Mouse (Mus musculus) small intestine, adult 2 months (tissue): Measurements from ENCODE around the gene Cntfr.

Experiments
- CTCF ChIP-seq: fragments of 200-500 bp; IDR thresholded peaks from 2 replicates; pipeline ENCODE4 v1.5.1; 2012; ENCODE audit warnings: low read depth, mild to moderate bottlenecking, control low read depth, inconsistent platforms, low read length, moderate library complexity, mixed read lengths; ENCODE audit not compliant: insufficient replicate concordance, insufficient read length; ENCODE audit errors: extremely low read depth
- POLR2A ChIP-seq: fragments of 200-500 bp; IDR thresholded peaks from 2 replicates; pipeline ENCODE4 v1.6.1; 2012; ENCODE audit warnings: low read depth, mild to moderate bottlenecking, control low read depth, inconsistent platforms, low read length, moderate library complexity

DNA sequence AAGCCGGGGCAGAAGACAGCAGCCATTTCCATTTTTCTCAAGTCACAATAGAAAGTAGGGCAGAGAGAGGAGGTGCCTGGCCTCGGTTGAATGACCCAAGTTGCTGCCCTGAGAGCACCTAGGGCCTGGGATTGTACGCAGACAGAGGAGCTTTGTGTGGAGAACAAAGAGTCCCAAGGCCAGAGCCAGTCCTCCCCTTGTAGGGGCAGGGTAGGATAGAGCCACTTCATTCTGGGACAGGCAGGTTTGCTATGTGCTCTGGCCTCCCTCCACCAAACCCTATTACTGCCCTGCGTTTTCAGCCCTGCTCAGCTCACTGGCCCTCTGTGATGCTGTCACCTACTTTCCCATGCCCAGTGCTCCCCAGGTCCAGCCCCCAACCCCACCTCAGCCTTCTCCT is 48.7 kb downstream of the Cntfr start:
- no peak for TF ChIP-seq CTCF
- TF ChIP-seq POLR2A: no peak
